Mouse (Mus musculus): ENCODE measurements around the gene Vmn1r30.

Gene Vmn1r30

GRCm38 (mm10) chr6:58443285-58443684, at the start of gene Vmn1r30:
Vmn1r30 (minus strand) TSS chr6:58443385.
- no peak for DNase-seq (ENCODE audit: low read depth, low spot score)

GRCm38 (mm10) chr6:58475230-58475629, 32.0 kb upstream of the Vmn1r30 start, which contains the start of gene Vmn1r31:
Vmn1r31 (minus strand) TSS chr6:58475330.
- DNase-seq (ENCODE audit: low read depth, low spot score), result no peak

Measured in CD4-positive, CD25-positive, alpha-beta regulatory T cell, adult 2 months (primary cell).